Mouse (Mus musculus): ENCODE results near the gene Actr2. TPM values are rescaled to one million over a fixed set of nuclear protein-coding genes. Genes with fewer than 3 reads are reported as not detected.
"Not testable (repeated sequence)": the region's sequence is repeated elsewhere in the genome, so short reads cannot be mapped to it uniquely, and the experiment has no call there.

The Actr2 gene
- polyA plus RNA-seq, 1 experiment, result 11.3 TPM

DNA sequence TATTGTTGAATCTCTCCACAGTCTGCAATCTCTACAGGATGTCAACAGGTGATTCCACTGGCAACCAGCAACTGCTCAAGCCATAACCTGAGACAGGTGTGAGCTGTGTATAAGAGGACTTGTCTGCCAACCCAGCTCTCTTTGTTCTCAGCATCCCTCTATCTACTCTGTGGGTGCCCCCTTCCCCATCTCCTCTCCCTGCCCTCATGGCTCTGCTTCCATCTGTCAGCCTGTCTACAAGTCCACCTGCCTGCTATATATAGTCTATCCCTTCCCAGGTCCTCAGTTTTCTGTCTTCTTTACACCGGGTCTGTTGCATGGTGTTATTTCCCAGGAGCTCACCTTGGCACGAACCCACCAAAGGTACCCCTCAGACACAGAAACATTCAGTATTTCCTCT lies 47.8 kb downstream of the Actr2 start:
- H3K4me3 ChIP-seq (ENCODE audit: control insufficient read depth, low read depth, low read length), result no peak overlapping the region
- TF ChIP-seq POLR2A (IDR thresholded peaks at IDR 0.05; ENCODE audit: control insufficient read depth, low read depth, low read length) (no peak), CTCF (IDR thresholded peaks at IDR 0.05; ENCODE audit: control insufficient read depth, insufficient read depth, insufficient replicate concordance, low read depth, low read length) (no peak)
- H3K36me3 ChIP-seq (ENCODE audit: control insufficient read depth, insufficient read depth, low read length), result no peaks in the 10 kb centered on the region
- H3K27me3 ChIP-seq (ENCODE audit: control insufficient read depth, insufficient read depth, low read length), result no peaks in the 10 kb centered on the region
- H3K4me1 ChIP-seq (ENCODE audit: control insufficient read depth, insufficient read depth, low read length), result no peaks in the 10 kb centered on the region
- no peak overlapping the region for H3K27ac ChIP-seq (ENCODE audit: control insufficient read depth, insufficient read depth, low read depth, low read length)

DNA sequence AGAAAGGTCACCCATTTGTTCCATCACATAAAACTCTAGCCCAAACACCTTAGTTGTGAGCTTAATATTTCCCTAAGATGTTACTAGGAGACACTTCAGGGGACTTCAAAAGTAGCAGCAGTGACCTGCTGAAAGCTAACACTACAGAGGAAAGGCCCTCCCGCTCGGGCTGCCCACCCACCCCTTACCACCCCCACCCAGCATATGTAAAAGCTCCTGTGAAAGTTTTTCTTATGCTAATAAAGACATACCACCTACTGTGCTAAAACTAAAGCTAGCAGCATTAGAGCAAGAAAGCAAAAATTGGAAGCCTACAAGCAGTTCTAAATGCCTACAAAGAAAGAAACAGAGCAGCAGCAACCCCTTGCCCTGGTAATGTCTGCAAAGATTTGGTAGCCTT lies 48.6 kb downstream of the Actr2 start:
- not testable (repeated sequence) for H3K27ac ChIP-seq (ENCODE audit: control insufficient read depth, insufficient read depth, low read depth, low read length); H3K4me1 ChIP-seq (ENCODE audit: control insufficient read depth, insufficient read depth, low read length); H3K27me3 ChIP-seq (ENCODE audit: control insufficient read depth, insufficient read depth, low read length); H3K36me3 ChIP-seq (ENCODE audit: control insufficient read depth, insufficient read depth, low read length); H3K4me3 ChIP-seq (ENCODE audit: control insufficient read depth, low read depth, low read length)

- not testable (repeated sequence) for H3K4me1 ChIP-seq (ENCODE audit: control insufficient read depth, insufficient read depth, low read length); H3K4me3 ChIP-seq (ENCODE audit: control insufficient read depth, low read depth, low read length); H3K27ac ChIP-seq (ENCODE audit: control insufficient read depth, insufficient read depth, low read depth, low read length); H3K27me3 ChIP-seq (ENCODE audit: control insufficient read depth, insufficient read depth, low read length); H3K36me3 ChIP-seq (ENCODE audit: control insufficient read depth, insufficient read depth, low read length)
Observed at GRCm38 (mm10) chr11:20062801-20063200, 49.9 kb downstream of the Actr2 start.

GRCm38 (mm10) chr11:20059736-20060135 lies 53.0 kb downstream of the Actr2 start:
- Histone ChIP-seq H3K4me1 (ENCODE audit: control insufficient read depth, insufficient read depth, low read length) (no peaks in the 10 kb centered on the region), H3K27me3 (ENCODE audit: control insufficient read depth, insufficient read depth, low read length) (no peaks in the 10 kb centered on the region), H3K27ac (ENCODE audit: control insufficient read depth, insufficient read depth, low read depth, low read length) (no peak overlapping the region), H3K36me3 (ENCODE audit: control insufficient read depth, insufficient read depth, low read length) (no peaks in the 10 kb centered on the region), H3K4me3 (ENCODE audit: control insufficient read depth, low read depth, low read length) (no peak overlapping the region)
- TF ChIP-seq POLR2A (IDR thresholded peaks at IDR 0.05; ENCODE audit: control insufficient read depth, low read depth, low read length) (no peak), CTCF (IDR thresholded peaks at IDR 0.05; ENCODE audit: control insufficient read depth, insufficient read depth, insufficient replicate concordance, low read depth, low read length) (no peak)

DNA sequence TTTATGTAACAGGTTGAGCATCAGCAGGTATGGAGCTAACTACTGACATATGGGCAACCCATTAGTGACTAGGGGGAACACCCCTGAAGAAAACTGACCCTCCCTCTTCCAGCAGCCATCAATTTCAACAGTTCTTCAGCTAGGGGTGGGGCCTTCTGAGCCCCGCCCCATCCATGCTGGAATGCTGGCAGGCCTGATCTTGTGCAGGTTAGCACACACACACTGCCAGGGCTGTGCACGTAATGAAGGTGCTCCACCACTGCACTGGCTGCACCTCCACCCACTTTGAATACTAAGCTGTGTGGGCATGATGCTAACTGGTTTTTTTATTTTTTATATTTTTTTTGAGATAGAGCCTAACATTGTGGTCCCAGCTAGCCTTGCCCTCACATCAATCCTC lies 55.3 kb downstream of the Actr2 start:
- TF ChIP-seq POLR2A (IDR thresholded peaks at IDR 0.05; ENCODE audit: control insufficient read depth, low read depth, low read length) (no peak), CTCF (IDR thresholded peaks at IDR 0.05; ENCODE audit: control insufficient read depth, insufficient read depth, insufficient replicate concordance, low read depth, low read length) (no peak)
- Histone ChIP-seq H3K27me3 (ENCODE audit: control insufficient read depth, insufficient read depth, low read length) (no peaks in the 10 kb centered on the region), H3K36me3 (ENCODE audit: control insufficient read depth, insufficient read depth, low read length) (no peaks in the 10 kb centered on the region), H3K4me1 (ENCODE audit: control insufficient read depth, insufficient read depth, low read length) (no peaks in the 10 kb centered on the region), H3K4me3 (ENCODE audit: control insufficient read depth, low read depth, low read length) (no peak overlapping the region), H3K27ac (ENCODE audit: control insufficient read depth, insufficient read depth, low read depth, low read length) (no peak overlapping the region)

DNA sequence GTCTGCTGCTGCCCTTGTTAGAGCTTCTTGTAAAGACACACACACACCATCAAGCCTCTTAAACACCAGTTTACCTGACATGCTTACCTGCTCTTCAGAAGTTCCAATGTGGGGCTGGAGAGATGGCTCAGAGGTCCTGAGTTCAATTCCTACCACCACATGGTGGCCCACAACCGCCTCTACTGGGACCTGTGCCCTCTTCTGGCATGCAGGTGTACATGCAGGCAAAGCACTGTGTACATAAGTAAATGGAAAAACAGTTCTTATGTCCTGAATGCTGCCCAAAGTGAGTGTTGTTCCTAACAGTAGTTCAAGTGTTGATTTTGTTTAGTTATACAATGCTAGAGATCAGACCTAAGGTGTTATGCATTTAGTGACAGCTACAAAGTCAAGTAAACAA lies 56.5 kb downstream of the Actr2 start:
- Histone ChIP-seq H3K36me3 (ENCODE audit: control insufficient read depth, insufficient read depth, low read length) (no peaks in the 10 kb centered on the region), H3K4me1 (ENCODE audit: control insufficient read depth, insufficient read depth, low read length) (no peaks in the 10 kb centered on the region), H3K27ac (ENCODE audit: control insufficient read depth, insufficient read depth, low read depth, low read length) (no peak overlapping the region), H3K27me3 (ENCODE audit: control insufficient read depth, insufficient read depth, low read length) (no peaks in the 10 kb centered on the region), H3K4me3 (ENCODE audit: control insufficient read depth, low read depth, low read length) (no peak overlapping the region)
- TF ChIP-seq POLR2A (IDR thresholded peaks at IDR 0.05; ENCODE audit: control insufficient read depth, low read depth, low read length) (no peak), CTCF (IDR thresholded peaks at IDR 0.05; ENCODE audit: control insufficient read depth, insufficient read depth, insufficient replicate concordance, low read depth, low read length) (no peak)

DNA sequence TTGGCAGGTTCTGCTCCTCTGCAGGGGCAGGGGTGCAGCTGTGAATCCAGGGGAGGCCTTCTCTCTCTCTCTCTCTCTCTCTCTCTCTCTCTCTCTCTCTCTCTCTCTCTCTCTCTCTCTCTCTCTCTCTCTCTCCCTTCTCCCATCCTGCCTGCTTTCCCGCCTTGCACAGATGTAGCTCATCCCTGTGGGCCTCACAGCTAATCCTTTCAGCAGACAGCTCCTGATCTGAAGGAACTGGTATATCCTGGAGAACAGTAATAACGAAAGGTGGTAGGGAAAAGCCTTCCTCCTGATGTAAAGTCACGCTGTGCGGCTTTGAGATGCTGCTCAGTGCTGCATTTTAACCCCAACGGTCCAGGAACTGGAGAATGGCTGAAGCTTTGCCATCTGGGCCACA lies 58.1 kb downstream of the Actr2 start:
- Histone ChIP-seq H3K27me3 (ENCODE audit: control insufficient read depth, insufficient read depth, low read length) (no peaks in the 10 kb centered on the region), H3K36me3 (ENCODE audit: control insufficient read depth, insufficient read depth, low read length) (no peaks in the 10 kb centered on the region), H3K4me3 (ENCODE audit: control insufficient read depth, low read depth, low read length) (no peak overlapping the region), H3K4me1 (ENCODE audit: control insufficient read depth, insufficient read depth, low read length) (no peaks in the 10 kb centered on the region), H3K27ac (ENCODE audit: control insufficient read depth, insufficient read depth, low read depth, low read length) (no peak overlapping the region)
- TF ChIP-seq POLR2A (IDR thresholded peaks at IDR 0.05; ENCODE audit: control insufficient read depth, low read depth, low read length) (no peak), CTCF (IDR thresholded peaks at IDR 0.05; ENCODE audit: control insufficient read depth, insufficient read depth, insufficient replicate concordance, low read depth, low read length) (no peak)

GRCm38 (mm10) chr11:20053951-20054350 lies 58.8 kb downstream of the Actr2 start:
- TF ChIP-seq POLR2A (IDR thresholded peaks at IDR 0.05; ENCODE audit: control insufficient read depth, low read depth, low read length) (no peak), CTCF (IDR thresholded peaks at IDR 0.05; ENCODE audit: control insufficient read depth, insufficient read depth, insufficient replicate concordance, low read depth, low read length) (no peak)
- Histone ChIP-seq H3K36me3 (ENCODE audit: control insufficient read depth, insufficient read depth, low read length) (no peaks in the 10 kb centered on the region), H3K27me3 (ENCODE audit: control insufficient read depth, insufficient read depth, low read length) (no peaks in the 10 kb centered on the region), H3K4me3 (ENCODE audit: control insufficient read depth, low read depth, low read length) (no peak overlapping the region), H3K4me1 (ENCODE audit: control insufficient read depth, insufficient read depth, low read length) (no peaks in the 10 kb centered on the region), H3K27ac (ENCODE audit: control insufficient read depth, insufficient read depth, low read depth, low read length) (no peak overlapping the region)

Data from testis, adult 2 months (tissue).